Mouse (Mus musculus): ENCODE results near the gene Dnajc16. TPM values are rescaled to one million over a fixed set of nuclear protein-coding genes. Genes with fewer than 3 reads are reported as not detected.

The Dnajc16 gene
- polyA plus RNA-seq, 1 experiment, result 9.1 TPM

DNA sequence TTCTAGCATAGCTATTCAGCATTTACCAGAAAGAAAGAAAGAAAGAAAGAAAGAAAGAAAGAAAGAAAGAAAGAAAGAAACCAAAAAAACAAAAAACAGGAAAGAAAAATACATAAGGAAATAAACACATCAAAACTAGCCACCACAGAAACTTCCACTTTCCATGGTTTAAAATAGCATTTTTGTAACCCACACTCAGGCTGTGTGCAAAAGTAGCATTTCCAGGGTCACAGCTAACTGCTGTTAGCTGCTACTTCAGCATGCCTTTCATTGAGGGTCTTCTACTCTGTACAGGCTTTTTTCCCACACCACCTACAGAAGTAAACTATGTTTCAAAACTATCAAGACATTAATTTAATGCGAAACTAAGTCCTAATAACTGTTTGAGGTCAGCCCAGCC is 71.4 kb downstream of the Dnajc16 start:
- Histone ChIP-seq H3K36me3 (ENCODE audit: control insufficient read depth, insufficient read depth, low read length, poor library complexity, severe bottlenecking) (peaks cover 11% of the 10 kb centered on the region), H3K27me3 (ENCODE audit: control insufficient read depth, insufficient read depth, low read length, poor library complexity, severe bottlenecking) (no peaks in the 10 kb centered on the region), H3K4me1 (ENCODE audit: control insufficient read depth, insufficient read depth, low read length) (no peaks in the 10 kb centered on the region), H3K9ac (ENCODE audit: low read depth, poor library complexity, severe bottlenecking) (no peak overlapping the region), H3K27ac (ENCODE audit: insufficient read depth, low read length) (no peak overlapping the region), H3K9me3 (replicated peaks; ENCODE audit: control insufficient read depth, insufficient read depth, low read length, poor library complexity, severe bottlenecking) (no peaks in the 10 kb centered on the region), H3K4me3 (ENCODE audit: low read depth, low read length) (no peak overlapping the region)
- no peak for TF ChIP-seq EP300 (IDR thresholded peaks at IDR 0.05; ENCODE audit: insufficient read depth, low read depth, low read length)

GRCm38 (mm10) chr4:141717633-141718032 is 73.1 kb downstream of the Dnajc16 start:
- peaks cover 23% of the 10 kb centered on the region for H3K36me3 ChIP-seq (ENCODE audit: control insufficient read depth, insufficient read depth, low read length, poor library complexity, severe bottlenecking)

GRCm38 (mm10) chr4:141715027-141715426 is 75.7 kb downstream of the Dnajc16 start:
- no peaks in the 10 kb centered on the region for H3K4me1 ChIP-seq (ENCODE audit: control insufficient read depth, insufficient read depth, low read length)
- no peaks in the 10 kb centered on the region for H3K9me3 ChIP-seq (replicated peaks; ENCODE audit: control insufficient read depth, insufficient read depth, low read length, poor library complexity, severe bottlenecking)
- no peak overlapping the region for H3K4me3 ChIP-seq (ENCODE audit: low read depth, low read length)
- TF ChIP-seq CTCF (IDR thresholded peaks at IDR 0.05; ENCODE audit: low read depth, low read length) (no peak), EP300 (IDR thresholded peaks at IDR 0.05; ENCODE audit: insufficient read depth, low read depth, low read length) (no peak), POLR2A (IDR thresholded peaks at IDR 0.05; ENCODE audit: insufficient read depth, low read length) (no peak)
- no peak overlapping the region for H3K27ac ChIP-seq (ENCODE audit: insufficient read depth, low read length)
- H3K9ac ChIP-seq (ENCODE audit: low read depth, poor library complexity, severe bottlenecking), result no peak overlapping the region
- peaks cover 42% of the 10 kb centered on the region for H3K36me3 ChIP-seq (ENCODE audit: control insufficient read depth, insufficient read depth, low read length, poor library complexity, severe bottlenecking)
- H3K27me3 ChIP-seq (ENCODE audit: control insufficient read depth, insufficient read depth, low read length, poor library complexity, severe bottlenecking), result no peaks in the 10 kb centered on the region

More at GRCm38 (mm10) chr4:141717633-141718032, 73.1 kb downstream of the Dnajc16 start:
- Histone ChIP-seq H3K4me1 (ENCODE audit: control insufficient read depth, insufficient read depth, low read length) (no peaks in the 10 kb centered on the region), H3K27me3 (ENCODE audit: control insufficient read depth, insufficient read depth, low read length, poor library complexity, severe bottlenecking) (no peaks in the 10 kb centered on the region), H3K9ac (ENCODE audit: low read depth, poor library complexity, severe bottlenecking) (no peak overlapping the region), H3K9me3 (replicated peaks; ENCODE audit: control insufficient read depth, insufficient read depth, low read length, poor library complexity, severe bottlenecking) (no peaks in the 10 kb centered on the region), H3K4me3 (ENCODE audit: low read depth, low read length) (no peak overlapping the region), H3K27ac (ENCODE audit: insufficient read depth, low read length) (no peak overlapping the region)
- no peak for TF ChIP-seq EP300 (IDR thresholded peaks at IDR 0.05; ENCODE audit: insufficient read depth, low read depth, low read length)
- no peak for TF ChIP-seq CTCF (IDR thresholded peaks at IDR 0.05; ENCODE audit: low read depth, low read length)
- TF ChIP-seq POLR2A (IDR thresholded peaks at IDR 0.05; ENCODE audit: insufficient read depth, low read length), result no peak

DNA sequence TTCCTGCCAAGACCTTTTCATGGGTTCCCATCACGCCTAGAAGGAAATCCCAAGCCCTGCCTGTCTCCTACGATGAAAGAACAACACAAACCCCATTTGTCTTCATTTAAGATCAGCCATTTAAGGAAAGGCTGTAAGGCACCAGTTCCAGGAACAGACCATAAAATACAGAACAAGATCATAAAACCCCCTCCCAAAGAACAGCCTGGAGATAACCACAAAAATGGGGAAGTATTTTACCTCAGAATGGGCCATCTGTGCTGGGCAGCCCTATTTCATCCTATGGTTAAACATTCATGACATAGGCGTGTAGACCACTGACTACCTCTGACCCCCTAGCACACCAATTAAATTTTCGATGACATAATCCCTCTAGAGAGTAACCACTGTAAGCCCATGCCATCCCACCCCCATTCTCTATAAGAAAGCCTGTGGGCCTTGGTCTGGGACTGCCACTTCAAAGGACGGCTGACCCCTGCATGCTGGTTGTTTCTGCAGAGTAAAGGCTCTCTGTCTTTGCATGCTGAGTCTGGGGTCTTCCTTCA is 77.1 kb downstream of the Dnajc16 start:
- no peak overlapping the region for H3K27ac ChIP-seq (ENCODE audit: insufficient read depth, low read length)
- peaks cover 53% of the 10 kb centered on the region for H3K36me3 ChIP-seq (ENCODE audit: control insufficient read depth, insufficient read depth, low read length, poor library complexity, severe bottlenecking)
- no peak overlapping the region for H3K9ac ChIP-seq (ENCODE audit: low read depth, poor library complexity, severe bottlenecking)
- no peak overlapping the region for H3K4me3 ChIP-seq (ENCODE audit: low read depth, low read length)
- H3K27me3 ChIP-seq (ENCODE audit: control insufficient read depth, insufficient read depth, low read length, poor library complexity, severe bottlenecking), result no peaks in the 10 kb centered on the region
- TF ChIP-seq CTCF (IDR thresholded peaks at IDR 0.05; ENCODE audit: low read depth, low read length) (no peak), EP300 (IDR thresholded peaks at IDR 0.05; ENCODE audit: insufficient read depth, low read depth, low read length) (no peak), POLR2A (IDR thresholded peaks at IDR 0.05; ENCODE audit: insufficient read depth, low read length) (no peak)
- H3K4me1 ChIP-seq (ENCODE audit: control insufficient read depth, insufficient read depth, low read length), result no peaks in the 10 kb centered on the region
- H3K9me3 ChIP-seq (replicated peaks; ENCODE audit: control insufficient read depth, insufficient read depth, low read length, poor library complexity, severe bottlenecking), result no peaks in the 10 kb centered on the region

DNA sequence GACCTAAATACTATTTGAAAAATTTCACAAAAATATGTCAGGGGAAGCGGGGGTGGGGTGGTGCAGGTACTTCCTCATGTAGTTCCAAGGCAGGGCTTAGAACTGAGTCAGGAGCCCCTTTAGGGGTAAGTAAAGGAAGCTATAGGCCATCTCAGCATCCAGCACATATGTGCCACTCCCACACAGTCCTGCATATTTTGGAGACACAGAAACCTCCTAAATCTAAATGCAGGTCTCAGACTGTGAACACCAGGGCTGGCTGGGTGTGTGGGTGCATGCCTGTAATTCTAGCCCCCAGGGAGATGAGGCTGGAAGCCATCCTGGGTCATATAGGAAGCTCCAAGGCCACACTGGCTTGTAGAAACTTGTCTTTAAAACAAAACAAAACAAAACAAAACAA is 79.5 kb downstream of the Dnajc16 start:
- no peaks in the 10 kb centered on the region for H3K4me1 ChIP-seq (ENCODE audit: control insufficient read depth, insufficient read depth, low read length)
- no peak overlapping the region for H3K4me3 ChIP-seq (ENCODE audit: low read depth, low read length)
- H3K27me3 ChIP-seq (ENCODE audit: control insufficient read depth, insufficient read depth, low read length, poor library complexity, severe bottlenecking), result no peaks in the 10 kb centered on the region
- no peaks in the 10 kb centered on the region for H3K9me3 ChIP-seq (replicated peaks; ENCODE audit: control insufficient read depth, insufficient read depth, low read length, poor library complexity, severe bottlenecking)
- TF ChIP-seq EP300 (IDR thresholded peaks at IDR 0.05; ENCODE audit: insufficient read depth, low read depth, low read length) (no peak), CTCF (IDR thresholded peaks at IDR 0.05; ENCODE audit: low read depth, low read length) (no peak), POLR2A (IDR thresholded peaks at IDR 0.05; ENCODE audit: insufficient read depth, low read length) (no peak)
- H3K9ac ChIP-seq (ENCODE audit: low read depth, poor library complexity, severe bottlenecking), result no peak overlapping the region
- H3K27ac ChIP-seq (ENCODE audit: insufficient read depth, low read length), result no peak overlapping the region
- H3K36me3 ChIP-seq (ENCODE audit: control insufficient read depth, insufficient read depth, low read length, poor library complexity, severe bottlenecking), result peaks cover 73% of the 10 kb centered on the region

Other genes starting within 250 kb of the Dnajc16 start
- 73.8 and 76.6 TPM in 2 replicates for gene Fblim1, start 184.8 kb downstream of the Dnajc16 start, polyA plus RNA-seq (2011; ENCODE audit: insufficient read depth, insufficient read length, low read depth, missing spikeins)
- gene Tmem82, start 172.3 kb downstream of the Dnajc16 start, polyA plus RNA-seq (2011; ENCODE audit: insufficient read depth, insufficient read length, low read depth, missing spikeins), result 3.4 and 4.5 TPM in 2 replicates
- gene Slc25a34, start 167.1 kb downstream of the Dnajc16 start, polyA plus RNA-seq (2011; ENCODE audit: insufficient read depth, insufficient read length, low read depth, missing spikeins), result 0.82 and 1.8 TPM in 2 replicates
- 11.1 and 15.1 TPM in 2 replicates for gene Plekhm2, start 126.0 kb downstream of the Dnajc16 start, polyA plus RNA-seq (2011; ENCODE audit: insufficient read depth, insufficient read length, low read depth, missing spikeins)
- 4.1 TPM in 1 of 2 replicates, not detected in the other for gene Rsc1a1, start 105.3 kb downstream of the Dnajc16 start, polyA plus RNA-seq (2011; ENCODE audit: insufficient read depth, insufficient read length, low read depth, missing spikeins)
- 46.0 and 50.3 TPM in 2 replicates for gene Ddi2, start 67.5 kb downstream of the Dnajc16 start, polyA plus RNA-seq (2011; ENCODE audit: insufficient read depth, insufficient read length, low read depth, missing spikeins)
- not detected in 2 replicates for gene Agmat, start 44.3 kb downstream of the Dnajc16 start, polyA plus RNA-seq (2011; ENCODE audit: insufficient read depth, insufficient read length, low read depth, missing spikeins)
- gene Casp9, start 2.7 kb upstream of the Dnajc16 start, polyA plus RNA-seq (2011; ENCODE audit: insufficient read depth, insufficient read length, low read depth, missing spikeins), result 17.6 and 20.7 TPM in 2 replicates
- not detected in 2 replicates for gene Cela2a, start 35.2 kb upstream of the Dnajc16 start, polyA plus RNA-seq (2011; ENCODE audit: insufficient read depth, insufficient read length, low read depth, missing spikeins)
- not detected in 2 replicates for gene Ctrc, start 55.4 kb upstream of the Dnajc16 start, polyA plus RNA-seq (2011; ENCODE audit: insufficient read depth, insufficient read length, low read depth, missing spikeins)
- gene Efhd2, start 84.0 kb upstream of the Dnajc16 start, polyA plus RNA-seq (2011; ENCODE audit: insufficient read depth, insufficient read length, low read depth, missing spikeins), result 14.5 and 16.3 TPM in 2 replicates
- 1.5 and 2.1 TPM in 2 replicates for gene Fhad1, start 224.2 kb upstream of the Dnajc16 start, polyA plus RNA-seq (2011; ENCODE audit: insufficient read depth, insufficient read length, low read depth, missing spikeins)

Measured in ES-Bruce4 (cell line).